Mouse (Mus musculus) right cerebral cortex, postnatal 4 days (tissue): Measurements from ENCODE around the gene Ptgr2.
"Not testable (repeated sequence)": the region's sequence is repeated elsewhere in the genome, so short reads cannot be mapped to it uniquely, and the experiment has no call there.

Experiments used
- DNase-seq: peaks from one replicate; pipeline ENCODE4 v3.0.0-alpha.2; 2022

Ptgr2 gene

DNA sequence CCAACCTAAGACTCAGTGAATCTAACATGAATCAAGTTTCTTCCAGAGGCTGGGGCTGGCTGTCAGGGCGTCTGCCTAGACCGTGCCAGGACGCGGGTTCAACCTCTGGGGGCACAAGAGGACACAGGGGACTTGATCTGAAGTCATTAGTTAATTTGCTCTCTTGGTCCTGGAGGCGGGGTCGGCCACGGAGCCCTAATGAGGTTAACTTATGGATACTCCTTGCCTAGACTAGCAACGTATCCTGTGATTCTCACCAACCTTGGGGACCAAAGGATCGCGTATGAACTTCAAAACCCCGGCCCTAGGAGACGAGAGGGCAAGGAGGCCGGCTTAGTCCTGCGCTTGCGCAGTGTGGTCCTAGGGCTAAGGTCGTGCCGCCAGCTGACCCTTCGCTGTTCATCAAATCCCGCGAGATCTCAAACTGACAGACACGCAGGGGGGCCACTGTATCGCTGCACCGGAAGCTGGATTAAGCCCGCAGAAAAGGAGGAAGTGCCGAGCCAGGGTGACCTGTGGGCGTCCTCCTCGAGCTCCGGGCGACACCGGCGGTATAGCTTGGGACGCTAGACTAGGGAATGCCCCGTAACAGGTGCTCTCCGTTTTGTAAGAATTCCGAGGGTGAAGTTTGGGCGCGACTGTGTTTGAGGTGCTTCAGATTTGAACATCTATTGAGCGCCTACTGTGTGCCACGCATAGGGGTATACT, at the start of gene Ptgr2:
Ptgr2 (plus strand) TSS at position 348 of the 708 bp plus-strand sequence.
- peak; percentile 83 for DNase-seq

- DNase-seq = no peak
Measured at GRCm38 (mm10) chr12:84235577-84235976, 49.5 kb upstream of the Ptgr2 start.

GRCm38 (mm10) chr12:84235981-84236752, 48.9 kb upstream of the Ptgr2 start:
- DNase-seq = no peak

- DNase-seq = not testable (repeated sequence)
Measured at GRCm38 (mm10) chr12:84237036-84237435, 48.0 kb upstream of the Ptgr2 start.

GRCm38 (mm10) chr12:84243076-84243770, 41.8 kb upstream of the Ptgr2 start:
- DNase-seq = no peak

DNA sequence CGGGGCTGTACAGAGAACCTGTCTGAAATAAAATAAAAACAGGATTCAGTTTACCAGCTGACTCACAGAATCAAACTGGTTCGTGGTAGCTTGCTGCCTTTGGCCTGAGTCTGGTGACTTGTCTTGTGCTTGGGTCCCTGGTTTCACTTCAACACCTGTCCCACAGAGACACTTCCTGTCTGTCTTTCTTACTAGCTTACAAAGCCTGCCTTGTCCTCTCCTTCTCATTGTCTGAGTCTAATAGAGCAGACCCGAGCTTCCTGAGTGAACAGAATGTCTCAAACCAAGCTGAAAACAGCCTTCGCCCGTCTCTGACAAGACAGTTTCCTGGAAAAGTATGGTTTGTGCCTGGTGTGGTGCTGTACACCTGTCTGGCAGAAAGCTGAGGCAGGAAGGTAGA, 39.3 kb upstream of the Ptgr2 start:
- DNase-seq = no peak

DNA sequence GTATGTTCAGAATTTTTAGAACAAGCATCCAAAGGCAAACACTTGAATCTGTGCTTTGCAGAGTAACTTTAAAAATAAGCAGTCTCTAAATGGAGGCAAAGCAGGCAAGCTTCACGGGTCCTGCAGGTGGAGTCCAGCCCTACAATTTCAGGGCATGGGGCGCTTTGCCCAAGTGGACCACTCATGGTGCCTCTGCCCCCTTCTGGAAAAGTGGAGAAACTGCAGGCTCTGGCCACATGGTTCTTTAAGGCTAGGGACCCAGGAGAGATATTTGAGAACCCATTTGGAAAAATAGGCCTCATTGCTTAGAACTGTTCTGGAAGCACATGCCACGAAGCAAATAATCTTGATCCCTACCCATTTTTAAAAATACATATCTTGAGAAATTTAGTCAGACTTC, 35.8 kb upstream of the Ptgr2 start:
- DNase-seq = peak; percentile 48

DNA sequence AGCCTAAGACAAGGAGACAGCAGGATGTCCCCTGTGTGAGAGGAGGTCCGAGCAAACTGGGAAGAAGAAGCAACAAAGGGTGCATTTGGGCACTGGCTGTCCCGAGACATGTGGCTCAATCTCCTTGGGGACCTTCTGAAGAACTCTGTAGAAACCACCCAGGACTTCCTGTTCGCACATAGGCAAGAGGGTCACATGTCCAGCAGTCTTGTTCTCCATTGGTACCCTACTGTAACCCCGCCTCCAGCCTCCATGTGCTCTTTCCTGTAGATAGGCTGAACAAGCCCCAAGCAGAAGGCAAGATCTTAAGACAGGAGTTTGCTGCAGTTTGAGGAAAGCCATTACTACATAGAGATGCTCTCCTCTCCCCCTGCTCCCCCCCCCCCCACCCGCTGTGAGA, 32.2 kb upstream of the Ptgr2 start:
- DNase-seq = no peak

GRCm38 (mm10) chr12:84254886-84255285, 30.1 kb upstream of the Ptgr2 start:
- no peak for DNase-seq

DNA sequence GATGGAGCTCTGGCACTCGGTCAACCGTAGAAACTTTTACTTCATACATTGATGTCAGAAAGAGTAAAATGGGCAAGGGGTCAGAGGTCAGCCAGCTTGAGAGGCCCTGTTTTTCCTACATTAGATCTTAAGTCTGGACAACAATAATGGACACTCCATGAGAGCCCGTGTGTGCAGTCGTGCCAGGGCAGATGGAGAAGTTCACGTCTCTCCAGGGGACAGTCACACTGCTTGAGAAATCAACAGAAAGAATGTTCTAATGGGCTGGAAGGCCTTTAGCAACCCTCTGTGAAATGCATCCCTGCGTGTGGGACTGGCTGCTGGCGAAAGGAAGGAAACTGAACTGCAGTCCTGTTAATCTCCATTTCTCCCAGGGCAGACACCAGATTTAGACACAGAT, 24.7 kb upstream of the Ptgr2 start:
- DNase-seq = no peak

- DNase-seq = no peak
Measured at GRCm38 (mm10) chr12:84267264-84267663, 17.8 kb upstream of the Ptgr2 start.

DNA sequence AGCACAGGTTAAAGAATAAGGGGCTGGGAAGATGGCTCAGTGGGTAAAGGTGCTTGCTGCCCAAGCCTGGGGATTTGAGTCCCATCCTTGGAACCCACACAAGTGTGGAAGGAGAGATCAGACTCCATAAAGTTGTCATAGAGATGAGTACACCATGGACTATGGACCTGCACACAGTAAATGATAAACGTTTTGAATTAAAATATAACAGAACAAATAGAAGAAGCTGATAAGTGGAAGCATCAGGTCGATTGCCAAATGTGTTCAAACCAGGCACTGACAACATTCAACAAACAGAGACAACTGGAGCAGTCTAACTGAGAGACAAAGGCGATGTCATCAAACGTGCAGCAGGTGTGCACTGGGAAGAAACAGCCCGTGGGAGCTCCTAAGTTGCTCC, 11.7 kb upstream of the Ptgr2 start:
- no peak for DNase-seq

- DNase-seq = no peak
Measured at GRCm38 (mm10) chr12:84275288-84275687, 9.7 kb upstream of the Ptgr2 start.

DNA sequence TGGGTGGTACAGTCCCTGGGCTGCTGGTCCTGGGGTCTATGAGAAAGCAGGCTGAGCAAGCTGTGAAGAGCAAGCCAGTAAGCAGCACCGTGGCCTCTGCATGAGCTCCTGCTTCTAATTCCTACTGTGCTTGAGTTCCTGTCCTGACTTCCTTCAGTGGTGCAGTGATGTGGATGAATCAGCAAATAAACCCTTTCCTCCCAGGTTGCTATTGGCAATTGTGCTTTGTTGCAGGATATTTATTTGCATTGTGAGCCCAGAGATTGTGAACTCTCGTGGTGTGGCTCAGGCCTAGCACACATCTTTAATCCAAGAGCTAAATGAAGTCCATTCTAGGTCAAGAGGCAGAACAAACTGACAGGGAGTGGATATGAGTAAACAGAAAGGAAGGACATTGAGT, 8.7 kb upstream of the Ptgr2 start:
- DNase-seq = no peak

GRCm38 (mm10) chr12:84276799-84277198, 8.2 kb upstream of the Ptgr2 start:
- DNase-seq = no peak

DNA sequence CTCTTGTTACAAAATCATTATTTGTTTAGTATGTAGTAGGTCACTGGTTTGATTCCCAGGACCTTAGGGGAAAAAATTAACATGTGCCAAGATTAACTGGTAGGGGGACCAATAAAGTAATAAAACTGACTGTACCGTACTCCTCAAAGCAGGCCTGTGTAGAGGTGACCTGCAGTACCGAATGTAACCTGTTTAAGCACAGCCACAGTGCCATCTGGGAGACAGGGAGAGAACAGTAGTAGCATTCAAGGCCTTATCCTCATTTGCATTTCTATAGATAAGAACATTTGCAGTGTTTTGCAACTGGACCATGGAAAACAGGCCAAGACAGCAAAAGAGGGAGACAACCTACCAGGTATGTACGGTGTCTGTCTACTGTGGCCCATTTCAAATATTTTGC, 7.2 kb upstream of the Ptgr2 start:
- no peak for DNase-seq

DNA sequence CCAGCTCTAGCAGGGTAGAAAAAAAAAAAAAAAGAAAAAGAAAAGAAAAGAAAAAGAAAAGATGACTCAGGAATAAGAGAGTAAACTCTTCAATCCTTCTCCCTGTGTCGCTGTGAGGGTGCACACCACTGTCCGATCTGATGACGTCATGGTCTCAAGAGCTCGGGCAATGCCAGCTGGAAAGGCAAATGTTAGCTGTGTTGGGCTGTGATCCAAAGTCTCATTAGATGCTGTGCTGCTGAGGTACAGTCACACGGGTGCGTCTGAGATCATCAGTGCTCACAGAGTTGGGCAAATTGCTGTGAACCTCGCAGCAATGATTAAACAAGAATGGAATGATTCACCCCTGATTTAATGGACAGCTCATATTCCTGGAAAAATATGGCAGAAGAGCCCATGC, 6.1 kb upstream of the Ptgr2 start:
- no peak for DNase-seq

DNA sequence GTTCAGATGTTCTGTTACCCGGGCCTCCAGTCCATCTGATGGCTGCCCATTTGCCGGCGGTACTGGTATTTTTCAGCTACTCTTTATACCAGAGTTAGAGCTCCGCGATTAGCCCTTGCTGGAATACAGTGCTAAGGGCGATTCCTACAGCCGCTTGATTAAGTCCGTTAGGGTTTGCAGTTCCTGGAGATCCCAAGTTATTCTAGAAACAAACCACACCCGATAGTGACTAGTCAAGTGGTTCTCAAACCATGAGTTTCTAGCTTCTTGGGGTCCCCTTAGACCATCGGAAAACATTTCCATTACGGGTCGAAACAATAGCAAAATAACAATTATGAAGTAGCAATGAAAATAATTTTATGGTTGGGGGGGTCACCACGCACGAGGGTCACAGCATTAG, 641 bp upstream of the Ptgr2 start:
- no peak for DNase-seq

DNA sequence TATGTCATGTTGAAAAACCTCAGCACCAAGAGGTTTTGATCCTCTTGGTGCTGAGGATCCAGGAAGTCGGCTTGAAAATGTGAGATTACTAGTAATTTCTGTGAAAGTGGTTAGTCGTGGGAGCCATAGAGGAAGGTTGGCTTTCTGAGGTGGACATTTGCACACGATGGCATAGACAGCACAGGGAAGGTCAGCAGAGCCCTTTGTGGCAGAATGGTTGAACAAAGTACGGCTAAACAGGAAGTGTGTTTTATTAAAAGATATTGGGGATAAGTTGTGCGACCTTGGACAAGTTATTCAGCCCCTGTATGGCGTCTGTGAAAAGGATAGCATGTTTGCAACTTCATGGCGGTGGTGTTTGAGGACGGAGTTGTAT, 549 bp downstream of the Ptgr2 start:
- DNase-seq = no peak

- peak; percentile 16 for DNase-seq
Measured at GRCm38 (mm10) chr12:84288461-84288860, 3.4 kb downstream of the Ptgr2 start.

GRCm38 (mm10) chr12:84297851-84298250, 12.8 kb downstream of the Ptgr2 start:
- no peak for DNase-seq

GRCm38 (mm10) chr12:84299265-84299664, 14.2 kb downstream of the Ptgr2 start:
- DNase-seq = no peak

DNA sequence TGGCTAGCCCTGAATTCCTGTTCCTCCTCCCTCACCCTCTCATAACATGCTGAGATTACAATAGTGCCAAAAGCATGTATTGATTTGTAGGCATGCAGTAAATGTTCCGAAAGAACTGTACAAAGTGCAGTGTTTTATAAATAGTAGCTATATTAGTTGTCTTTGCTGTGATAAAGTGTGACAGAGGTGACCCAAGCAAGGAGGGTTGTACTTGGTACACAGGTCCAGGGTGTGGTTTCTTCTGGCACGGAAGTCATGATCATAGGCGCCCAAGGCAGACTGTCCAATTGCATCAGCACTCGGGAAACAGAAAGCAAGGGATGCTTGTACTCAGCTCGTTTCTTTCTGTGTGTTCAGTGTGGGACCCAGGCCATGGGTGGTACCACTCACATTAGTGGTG, 19.1 kb downstream of the Ptgr2 start:
- no peak for DNase-seq

DNA sequence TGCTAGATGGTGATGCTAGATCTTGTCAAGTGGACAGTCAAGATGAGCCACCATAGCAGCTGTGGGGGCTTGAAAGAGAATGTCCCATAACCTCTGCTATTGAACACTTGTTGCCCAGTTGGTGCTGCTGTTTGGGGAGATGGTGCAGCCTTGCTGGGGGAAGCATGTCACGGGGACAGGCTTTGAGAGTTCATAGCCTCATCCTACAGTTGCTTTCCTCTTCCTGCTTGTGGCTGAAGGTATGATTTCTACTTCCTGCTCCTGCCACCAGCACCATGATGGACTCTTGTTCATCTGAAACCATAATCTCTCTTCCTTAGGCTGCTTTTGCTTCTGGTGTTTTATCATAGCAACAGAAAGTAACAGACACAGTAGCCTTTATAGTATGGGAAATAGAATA, 19.5 kb downstream of the Ptgr2 start:
- DNase-seq = no peak
